Mouse (Mus musculus) heart, postnatal 4 days (tissue): ENCODE results near the gene Fam92a. TPM values are rescaled to one million over a fixed set of nuclear protein-coding genes. Genes with fewer than 3 reads are reported as not detected.
"Not testable (repeated sequence)": the region's sequence is repeated elsewhere in the genome, so short reads cannot be mapped to it uniquely, and the experiment has no call there.

Experiments used
- DNase-seq: peaks from one replicate; pipeline ENCODE4 v3.0.0; 2021
- total RNA-seq, 2 experiments: library from RNA; stranded (reverse); gene quantifications; 2 replicates each; pipeline ENCODE4 v1.2.3; 2021

Fam92a gene
- total RNA-seq, result 10 to 100 TPM; 47.6 to 47.8 TPM

DNA sequence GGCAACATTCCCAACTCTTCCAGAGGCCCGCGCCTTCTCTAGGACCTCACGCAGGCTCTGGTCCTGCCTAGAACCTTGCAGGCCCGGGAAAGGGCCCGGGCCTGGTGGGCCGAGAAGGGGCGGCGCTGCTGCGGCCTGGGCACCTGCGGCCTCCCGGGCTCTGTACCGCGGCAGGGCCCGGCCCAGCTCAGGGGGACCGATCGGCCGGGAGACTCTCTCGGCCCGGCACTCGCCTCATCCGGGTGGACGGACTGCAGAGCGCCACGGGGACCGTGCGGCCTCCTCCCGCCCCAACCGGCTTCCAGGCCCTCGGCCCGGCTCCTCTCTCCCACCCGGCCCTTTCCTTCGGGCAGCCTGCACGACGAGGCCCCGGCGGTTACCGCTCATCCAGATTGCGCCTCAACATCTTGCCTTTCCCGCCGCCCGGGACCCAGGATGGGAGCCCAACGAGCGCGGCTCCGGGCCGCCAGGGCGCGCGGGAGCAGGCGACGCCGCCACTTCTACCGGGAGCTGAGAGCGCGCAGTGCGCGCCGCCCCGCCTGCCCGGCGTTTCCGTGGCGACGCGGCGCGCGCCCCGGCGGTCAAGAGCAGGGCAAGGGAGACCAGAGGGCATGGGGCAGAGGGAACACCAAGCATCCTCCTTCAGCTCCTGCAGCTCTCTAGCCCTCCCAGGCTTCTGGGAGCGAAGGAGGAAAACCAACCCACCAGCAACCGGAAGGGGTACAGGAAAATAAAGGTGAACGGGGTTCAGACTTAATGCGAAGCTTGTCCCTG, at the start of gene Fam92a:
Gene Fam92a (minus strand): TSS at position 698 of the 774 bp plus-strand sequence.
- peak; percentile 74 for DNase-seq

DNA sequence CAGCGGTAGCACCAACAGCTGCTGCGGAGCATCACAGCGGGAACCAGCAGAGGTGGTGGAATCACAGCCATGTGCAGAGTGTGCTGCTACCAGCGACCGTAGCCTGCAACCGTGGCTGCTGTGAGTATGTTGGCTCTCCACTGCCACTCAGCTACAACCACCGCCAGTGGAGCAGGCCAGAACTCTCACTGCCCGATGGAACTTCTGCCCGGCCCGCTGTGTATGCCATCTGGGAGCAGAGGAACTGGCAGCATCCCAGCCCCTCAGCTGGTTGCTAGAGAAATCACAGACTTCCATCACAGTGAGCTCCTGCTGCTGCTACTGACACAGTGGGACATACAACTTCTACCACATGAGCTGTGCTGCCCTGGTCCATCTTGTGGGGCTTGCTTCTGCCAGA, 7.2 kb upstream of the Fam92a start:
- no peak for DNase-seq

DNA sequence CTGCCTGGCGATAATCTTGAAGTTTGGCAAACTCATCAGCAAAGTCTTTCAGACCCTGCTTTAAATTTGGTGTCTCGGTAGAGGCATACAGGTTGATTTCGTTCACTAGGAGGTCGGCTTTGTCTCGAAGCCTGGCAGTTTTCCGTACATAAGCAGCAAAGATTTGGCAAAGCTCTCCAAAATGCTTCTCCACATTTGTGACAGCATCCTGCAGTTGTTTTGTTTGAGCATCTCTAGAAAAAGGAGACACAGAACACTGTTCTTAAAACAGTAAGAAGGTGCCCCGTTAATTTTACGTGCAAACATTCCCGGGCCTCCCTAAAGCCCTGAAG, 863 bp downstream of the Fam92a start:
- DNase-seq, result no peak

DNA sequence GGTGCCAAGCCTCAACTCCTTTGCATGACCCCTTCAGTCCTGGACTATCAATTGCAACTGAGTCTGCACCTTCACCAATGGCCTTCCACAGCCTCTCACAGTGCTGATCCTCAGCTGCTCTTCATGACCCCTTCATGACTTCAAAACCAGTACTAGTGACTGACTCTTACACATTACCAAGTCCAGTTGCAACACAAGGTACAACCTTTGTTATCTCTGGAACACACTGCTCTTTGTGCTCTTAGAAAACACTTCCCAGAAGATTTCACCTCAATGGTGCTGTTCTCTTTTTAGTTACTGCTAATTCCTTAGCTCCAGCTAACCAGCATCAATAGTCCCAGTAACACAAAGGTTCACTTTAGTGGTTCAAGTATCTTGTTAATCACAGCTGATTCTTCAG, 24.2 kb downstream of the Fam92a start:
- no peak for DNase-seq

DNA sequence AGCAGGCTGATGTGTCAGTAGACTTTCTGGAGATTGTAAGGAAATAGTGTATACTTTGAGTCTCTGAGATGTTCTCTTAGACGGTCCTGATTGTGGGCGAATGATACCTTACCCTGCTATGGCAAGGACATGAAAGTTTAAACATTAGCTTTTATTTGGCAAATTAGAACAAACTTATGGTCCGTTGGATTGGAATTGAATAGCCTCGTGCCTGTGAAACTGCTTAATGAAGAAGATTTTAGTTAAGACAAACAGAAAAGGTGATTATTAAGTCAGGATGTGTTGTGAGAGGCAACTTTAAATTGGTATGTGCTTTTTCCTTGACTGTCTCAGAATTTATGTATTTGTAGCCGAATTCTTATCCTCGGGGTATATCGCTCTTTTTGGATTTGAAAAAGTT, 30.3 kb downstream of the Fam92a start:
- not testable (repeated sequence) for DNase-seq

DNA sequence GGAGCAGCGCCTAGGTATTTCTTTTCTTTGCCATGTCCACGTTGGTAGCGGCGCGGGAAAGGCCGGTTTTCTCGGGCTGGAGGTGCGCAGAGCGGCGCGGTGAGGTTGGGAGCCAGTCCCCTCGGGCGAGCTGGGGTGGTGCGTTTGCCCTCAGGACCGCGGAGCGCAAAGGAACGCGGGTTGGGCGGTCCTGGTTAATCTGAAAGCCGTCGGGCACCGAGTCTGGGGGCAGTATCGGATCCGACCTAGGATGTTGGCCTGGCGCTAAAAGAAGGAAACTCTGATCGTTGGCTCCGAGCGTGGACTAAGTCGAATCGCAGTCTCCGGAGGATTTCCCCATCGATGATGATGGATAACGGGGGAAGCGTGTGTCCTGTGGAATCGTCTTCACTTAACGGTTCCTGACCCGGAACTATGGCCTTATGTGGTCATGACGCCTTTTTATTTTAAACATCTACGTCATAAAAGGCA, 31.2 kb downstream of the Fam92a start:
- DNase-seq, result peak; percentile 22

DNA sequence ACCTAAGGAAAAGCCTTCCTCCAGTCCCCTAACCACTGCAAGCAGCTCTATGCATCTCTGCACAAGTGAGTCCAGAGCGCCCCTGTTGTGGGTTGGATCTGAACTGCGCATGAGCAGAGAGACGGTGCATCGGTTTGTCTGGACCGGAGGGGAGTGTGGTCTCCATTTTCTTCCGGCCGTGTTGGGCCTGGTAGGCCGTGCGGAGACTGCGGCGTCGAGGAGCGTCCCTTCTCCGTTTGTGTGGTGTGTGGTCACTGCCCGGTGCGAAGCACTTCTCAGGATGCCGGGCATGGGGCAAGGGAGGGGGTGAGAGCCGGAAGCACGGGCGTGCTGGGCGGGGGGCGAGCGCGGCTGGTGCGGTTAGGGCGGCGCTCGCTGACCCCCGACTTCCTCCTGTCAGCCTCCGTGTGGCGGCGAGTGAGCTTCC, 31.7 kb downstream of the Fam92a start, which contains the start of gene Rbm12b1:
Gene Rbm12b1 (plus strand): TSS at position 124 of the 427 bp plus-strand sequence.
- peak; percentile 77 for DNase-seq

Other genes with a start within 250 kb of the Fam92a start
- not detected for gene Gm10604, start 190.8 kb downstream of the Fam92a start, total RNA-seq
- gene Rbm12b2, start 82.6 kb downstream of the Fam92a start, total RNA-seq, result 1 to 10 TPM; 7.6 to 8.0 TPM
- 1 to 10 TPM; 6.9 to 7.1 TPM for gene Rbm12b1, start 31.8 kb downstream of the Fam92a start, total RNA-seq